Mouse (Mus musculus): ENCODE measurements around the gene Arid5b.

Arid5b gene

DNA sequence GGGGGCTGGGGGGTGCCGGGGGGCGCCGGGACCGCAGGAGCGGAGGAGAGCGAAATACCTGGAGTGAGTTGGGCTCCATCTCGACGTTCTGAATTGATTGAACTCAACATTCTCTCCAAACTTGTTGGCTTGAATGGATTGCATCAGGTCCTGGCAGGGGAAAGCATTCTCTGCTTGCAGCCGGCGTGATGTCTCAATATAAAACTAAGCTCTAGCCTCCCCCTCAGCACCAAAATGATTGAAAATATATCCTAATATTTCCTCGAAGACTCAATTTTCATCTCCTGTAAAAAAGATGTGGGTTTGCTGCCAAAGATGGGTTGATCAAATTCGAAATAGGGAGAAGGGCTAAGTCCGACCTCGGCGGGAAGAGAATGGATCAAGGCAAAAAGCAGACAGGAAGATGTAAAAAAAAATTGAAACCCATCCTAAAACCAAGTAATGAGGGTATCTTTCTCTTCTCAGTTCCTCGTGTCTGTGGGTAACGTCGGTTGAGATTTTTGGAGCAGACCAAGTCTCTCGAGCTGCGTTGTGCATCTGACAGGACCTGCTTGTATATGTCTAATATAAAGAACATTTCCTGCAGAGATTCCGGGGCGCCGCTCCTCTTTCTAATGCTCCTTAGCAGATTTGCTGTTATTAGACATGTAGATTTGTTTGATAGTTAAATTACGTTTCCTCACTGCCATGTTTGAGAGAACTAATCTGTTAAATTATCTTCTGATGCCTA lies at the start of gene Arid5b:
TSS of gene Arid5b (minus strand) at position 109 of the 730 bp plus-strand sequence.
- DNase-seq (ENCODE audit: low spot score in 2 of 2) = peak in 1 of 2 experiments; percentile 24

DNA sequence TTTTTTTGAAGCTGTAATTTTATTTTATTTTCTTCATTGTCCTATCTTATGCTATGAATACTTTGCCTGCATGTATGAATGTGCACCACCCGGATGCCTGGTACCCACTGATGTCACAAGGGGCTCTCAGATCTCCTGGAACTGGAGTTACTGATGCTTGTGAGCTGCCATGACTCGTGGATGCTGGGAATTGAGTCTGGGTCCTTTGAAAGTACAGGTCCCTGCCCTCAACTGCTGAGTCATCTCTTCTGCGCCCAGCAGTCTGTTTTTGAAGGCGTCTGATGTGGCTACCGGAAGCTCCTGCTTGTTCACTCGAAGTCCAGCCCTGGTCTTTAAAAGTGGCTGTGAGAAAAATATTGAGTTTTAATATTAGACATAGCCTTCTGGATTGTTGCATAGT lies 46.8 kb upstream of the Arid5b start:
- DNase-seq (ENCODE audit: low spot score in 2 of 2) = no peak

DNA sequence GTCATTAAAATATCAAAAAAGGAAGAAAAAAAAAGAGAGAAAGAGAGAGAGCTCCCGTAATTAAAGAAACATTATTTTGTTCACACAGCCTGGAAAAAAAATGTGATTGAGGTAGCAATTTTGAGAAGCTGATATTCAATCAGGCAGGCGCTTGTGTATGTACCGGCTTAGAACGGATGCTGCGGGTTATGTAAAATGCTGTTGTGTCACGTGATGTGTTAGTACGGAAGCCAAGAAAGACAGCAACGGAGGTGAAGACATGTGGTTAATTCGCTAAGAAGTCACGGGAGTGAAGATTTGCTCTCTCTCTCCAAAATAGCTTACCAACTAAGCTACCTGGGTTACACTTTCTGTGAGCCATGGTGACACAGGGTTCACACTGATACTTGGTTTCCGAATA lies 45.5 kb upstream of the Arid5b start:
- DNase-seq (ENCODE audit: low spot score in 2 of 2) = no peak

DNA sequence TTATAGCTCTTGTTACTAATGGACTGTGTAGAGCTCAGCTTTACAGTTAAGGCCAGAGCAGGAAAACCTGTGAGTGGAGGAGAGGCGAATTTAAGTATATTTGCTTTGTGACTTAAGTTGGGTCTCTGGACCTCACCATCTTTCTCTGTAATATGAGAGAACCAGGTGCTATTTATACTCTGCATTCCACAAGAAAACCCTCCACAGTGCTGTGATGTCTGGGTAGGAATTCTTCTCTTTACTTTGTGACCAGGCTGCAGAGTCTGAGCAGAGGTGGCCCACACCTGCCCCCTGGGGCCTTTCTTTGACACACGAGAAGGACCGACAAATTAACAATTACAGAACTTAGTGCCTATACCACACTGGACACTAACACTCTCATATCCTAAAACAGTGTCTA lies 44.6 kb upstream of the Arid5b start:
- DNase-seq (ENCODE audit: low spot score in 2 of 2) = no peak

DNA sequence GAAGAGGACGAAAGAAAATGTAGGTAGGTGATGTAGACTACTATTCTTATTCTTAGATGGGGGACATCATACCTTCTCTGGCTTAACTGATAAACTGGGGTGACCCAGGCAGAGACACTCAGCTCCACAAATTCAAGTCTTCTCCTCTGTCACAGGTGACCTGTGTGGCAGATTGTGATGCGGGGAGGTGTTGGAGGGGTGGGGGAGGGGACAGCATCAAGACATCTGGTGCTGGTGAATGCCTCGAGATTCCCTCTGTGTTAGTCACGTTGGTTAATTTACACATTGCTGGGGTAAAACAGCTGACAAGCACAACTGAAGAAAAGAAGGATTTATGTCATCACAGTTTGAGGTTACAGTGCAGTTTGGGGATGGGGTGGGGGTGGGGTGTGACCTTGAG lies 42.4 kb upstream of the Arid5b start:
- DNase-seq (ENCODE audit: low spot score in 2 of 2) = no peak

DNA sequence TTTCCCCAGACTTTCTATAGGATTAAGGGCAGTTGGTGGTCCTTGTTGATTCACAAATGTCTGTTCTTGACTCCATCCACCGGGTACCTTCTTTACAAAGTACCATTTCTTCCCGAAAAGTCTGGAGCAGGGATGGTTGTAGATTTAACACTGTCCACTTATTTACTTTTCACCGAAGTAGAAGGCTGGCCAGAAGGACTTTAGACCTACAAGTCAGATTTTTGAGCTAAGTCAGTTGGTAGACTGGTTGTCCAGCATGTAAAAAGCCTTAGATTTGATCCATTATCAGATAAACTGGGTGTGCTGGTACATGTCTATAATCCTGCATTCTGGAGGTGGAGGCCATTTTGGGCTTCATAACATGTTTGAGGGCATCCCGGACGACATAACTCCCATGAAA lies 42.0 kb upstream of the Arid5b start:
- no peak for DNase-seq (ENCODE audit: low spot score in 2 of 2)

DNA sequence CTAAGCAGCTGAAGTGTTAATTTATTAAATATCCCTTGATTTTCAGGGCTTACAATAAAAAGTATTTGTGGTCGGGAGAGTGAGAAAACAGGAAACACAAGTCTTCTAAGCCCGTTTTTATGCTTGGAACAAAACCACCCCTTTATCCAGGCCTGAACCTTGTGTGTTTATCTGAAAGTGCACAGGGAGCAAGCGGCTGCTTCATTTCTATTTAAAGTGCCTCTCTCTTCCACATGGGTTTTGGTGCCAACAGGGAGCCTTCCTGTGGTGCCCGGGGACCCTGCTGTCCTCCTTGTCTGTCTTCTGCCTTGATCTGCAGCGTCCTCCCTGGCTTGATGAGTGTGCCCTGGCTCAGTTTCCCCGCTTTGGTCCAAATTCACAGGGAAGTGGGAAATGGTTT lies 40.9 kb upstream of the Arid5b start:
- DNase-seq (ENCODE audit: low spot score in 2 of 2) = no peak

DNA sequence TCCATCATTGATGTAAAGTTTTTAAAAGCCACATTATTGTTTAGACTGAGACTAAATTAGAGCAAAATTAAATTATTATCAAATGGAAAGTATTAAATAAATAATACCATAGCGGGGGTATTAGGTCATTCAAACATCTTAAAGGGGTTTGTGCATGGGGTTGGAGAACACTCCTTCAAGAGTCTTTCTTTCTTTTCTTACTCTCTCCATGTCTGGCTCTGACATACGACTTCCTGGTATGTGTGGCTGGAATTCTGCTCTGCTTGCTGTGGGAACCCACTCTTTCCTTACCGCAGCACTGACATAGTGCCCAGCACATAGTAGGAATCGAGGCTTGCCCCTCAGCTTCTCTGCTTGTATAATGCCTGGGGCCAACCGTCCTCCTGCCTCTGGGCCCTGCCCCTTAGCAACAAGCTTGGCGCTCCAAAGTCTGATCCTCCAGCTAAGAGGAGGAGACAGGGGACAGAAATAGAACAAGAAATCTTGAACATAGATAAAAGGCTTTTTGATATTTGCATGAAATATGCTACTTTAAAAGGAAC lies 40.0 kb upstream of the Arid5b start:
- DNase-seq (ENCODE audit: low spot score in 2 of 2) = no peak

DNA sequence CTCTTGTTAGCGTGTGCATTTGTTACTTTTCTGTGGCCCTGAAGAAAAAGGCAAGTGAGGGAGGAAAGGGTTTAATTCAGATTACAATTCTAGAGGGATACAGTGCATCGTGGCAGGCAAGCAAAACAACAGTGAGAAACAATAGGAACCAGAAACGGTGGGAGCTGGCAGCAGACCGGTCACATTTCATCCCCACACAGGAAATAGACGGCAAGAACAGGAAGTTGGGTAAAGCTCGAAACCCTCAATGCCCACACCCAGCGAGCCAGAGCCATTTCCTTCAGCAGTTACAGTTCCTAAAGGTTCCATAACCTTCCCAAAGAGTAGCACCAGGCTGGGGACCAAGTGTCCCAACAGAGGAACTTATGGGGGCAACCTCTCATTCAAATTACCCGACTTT lies 34.2 kb upstream of the Arid5b start:
- no peak for DNase-seq (ENCODE audit: low spot score in 2 of 2)

DNA sequence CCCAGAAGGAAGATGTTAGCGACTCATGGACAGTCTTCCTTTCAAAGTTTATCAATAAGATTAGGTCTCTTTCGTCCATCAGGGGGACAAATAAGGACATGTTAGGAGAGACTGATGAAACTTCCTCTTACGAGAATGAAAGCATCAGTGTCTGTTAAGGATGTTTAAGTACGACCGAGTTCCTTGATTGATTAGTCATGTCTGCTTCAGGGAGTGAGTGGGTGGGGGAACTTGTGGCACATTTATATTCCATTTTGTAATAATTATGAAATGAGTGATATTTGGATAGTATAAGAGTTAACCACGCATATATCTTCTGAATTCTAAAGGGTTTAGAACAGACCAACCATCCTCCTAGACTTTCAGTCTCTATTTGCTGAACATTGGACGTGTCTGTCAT lies 22.5 kb upstream of the Arid5b start:
- no peak for DNase-seq (ENCODE audit: low spot score in 2 of 2)

DNA sequence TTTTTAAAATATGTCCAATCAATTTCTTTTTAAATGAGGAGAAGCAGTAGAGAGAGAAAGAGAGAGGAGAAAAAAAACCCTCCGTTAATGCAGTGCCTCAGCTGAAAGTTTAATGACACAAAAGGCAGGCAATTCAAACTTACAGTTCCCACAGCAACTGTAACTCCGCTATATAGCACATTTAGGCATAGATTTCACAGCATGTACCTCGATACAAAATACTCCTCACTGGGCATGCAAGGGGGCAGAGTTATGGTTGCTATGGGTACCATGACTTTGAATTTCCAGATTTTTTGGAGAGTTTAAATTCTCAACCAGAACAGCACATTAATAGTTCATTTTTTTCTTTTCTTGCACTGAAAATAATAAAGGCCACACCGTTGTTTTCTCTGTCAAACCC lies 10.9 kb upstream of the Arid5b start:
- no peak for DNase-seq (ENCODE audit: low spot score in 2 of 2)

DNA sequence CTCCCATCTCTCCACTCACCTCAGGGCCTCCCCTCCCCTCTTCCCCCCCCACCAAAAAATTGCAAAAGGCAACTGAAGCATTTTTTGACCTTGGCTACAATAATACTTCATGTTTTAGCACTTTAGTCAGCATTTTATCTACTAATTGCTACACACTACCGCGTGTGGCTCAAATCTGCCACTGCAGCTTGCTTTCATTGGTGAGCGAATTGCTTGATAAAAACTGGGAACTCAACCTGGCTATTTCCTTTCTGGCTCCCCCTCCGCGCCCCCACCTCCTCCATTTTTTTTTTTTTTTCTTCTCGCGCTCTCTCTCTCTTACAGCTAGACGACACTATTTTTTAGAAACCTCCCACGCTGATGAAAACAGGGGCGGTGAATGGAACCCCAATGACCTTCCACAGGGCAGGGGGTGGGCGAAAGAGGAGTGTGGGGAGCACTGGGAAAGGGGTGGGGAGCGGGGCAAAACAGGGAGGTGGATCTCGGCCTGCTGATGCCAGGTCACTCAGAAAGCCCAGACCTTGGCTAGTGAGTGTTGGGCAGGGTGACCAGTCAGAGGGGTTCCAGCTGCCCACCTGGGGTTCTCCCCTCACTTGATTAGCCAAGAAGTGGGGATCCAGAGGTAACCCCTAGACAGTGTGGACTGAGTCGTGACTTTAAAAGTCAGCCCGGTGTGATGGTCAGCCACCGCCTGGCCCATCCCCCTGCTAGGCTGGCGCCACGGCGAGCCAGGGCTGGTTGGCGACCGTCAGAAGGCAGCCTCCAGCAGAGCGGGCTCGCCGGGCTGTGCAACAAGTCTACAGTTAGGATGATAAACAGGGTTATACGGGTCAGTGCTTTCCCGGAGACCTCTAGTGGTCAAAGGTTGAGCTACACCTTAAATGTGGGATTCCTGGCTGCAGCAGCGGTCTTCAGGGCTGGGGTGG lies 4.2 kb upstream of the Arid5b start:
- DNase-seq (ENCODE audit: low spot score in 2 of 2) = peak; percentile 32 to 63

DNA sequence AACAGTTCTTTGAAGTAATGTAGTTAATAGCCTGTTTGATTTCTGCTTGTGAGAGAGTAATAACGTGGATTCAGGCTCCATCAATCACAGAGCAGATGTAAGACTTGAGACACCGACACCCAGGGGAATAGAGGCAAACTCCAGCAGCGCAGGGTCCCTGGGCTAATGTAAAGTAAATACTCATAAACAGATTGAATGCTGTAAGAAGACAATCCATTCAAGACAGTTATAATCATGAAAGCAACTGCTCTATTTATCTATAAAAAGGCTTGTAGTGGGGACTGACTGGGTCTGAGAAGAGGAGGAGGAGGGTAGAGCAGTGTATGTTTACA lies 3.2 kb upstream of the Arid5b start:
- DNase-seq (ENCODE audit: low spot score in 2 of 2) = no peak

DNA sequence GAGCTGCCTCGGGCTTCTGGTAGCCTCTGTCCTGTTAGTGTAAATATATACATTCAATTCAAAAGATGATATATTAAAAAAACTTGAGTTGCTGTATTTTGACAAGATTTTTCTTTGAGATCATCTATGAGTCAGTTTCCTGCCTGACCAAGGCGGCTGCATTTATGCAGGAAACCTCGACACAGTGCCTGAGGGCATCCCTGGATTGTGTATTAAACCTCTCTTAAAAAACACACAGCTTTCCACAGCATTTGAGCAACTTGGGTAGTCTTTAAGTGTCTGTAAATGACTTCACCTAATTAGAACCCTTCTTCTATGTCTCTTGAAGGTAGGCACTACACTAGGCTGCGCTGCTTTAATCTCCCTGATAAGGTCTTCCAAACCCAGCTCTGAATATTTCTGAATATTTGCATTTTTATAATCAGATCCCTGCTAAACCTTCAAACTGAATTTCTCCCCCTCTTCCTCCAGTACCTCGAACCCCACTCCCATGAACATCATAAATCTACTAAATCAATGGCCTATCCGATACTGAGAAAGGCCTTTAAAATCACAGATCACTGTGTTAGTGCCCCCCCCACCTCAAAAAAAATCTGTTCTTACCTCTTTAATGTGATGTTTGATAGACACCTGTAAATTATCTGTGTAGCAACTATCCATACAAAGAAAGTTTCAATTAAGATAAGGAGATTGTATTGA lies 2.7 kb upstream of the Arid5b start:
- DNase-seq (ENCODE audit: low spot score in 2 of 2) = no peak

DNA sequence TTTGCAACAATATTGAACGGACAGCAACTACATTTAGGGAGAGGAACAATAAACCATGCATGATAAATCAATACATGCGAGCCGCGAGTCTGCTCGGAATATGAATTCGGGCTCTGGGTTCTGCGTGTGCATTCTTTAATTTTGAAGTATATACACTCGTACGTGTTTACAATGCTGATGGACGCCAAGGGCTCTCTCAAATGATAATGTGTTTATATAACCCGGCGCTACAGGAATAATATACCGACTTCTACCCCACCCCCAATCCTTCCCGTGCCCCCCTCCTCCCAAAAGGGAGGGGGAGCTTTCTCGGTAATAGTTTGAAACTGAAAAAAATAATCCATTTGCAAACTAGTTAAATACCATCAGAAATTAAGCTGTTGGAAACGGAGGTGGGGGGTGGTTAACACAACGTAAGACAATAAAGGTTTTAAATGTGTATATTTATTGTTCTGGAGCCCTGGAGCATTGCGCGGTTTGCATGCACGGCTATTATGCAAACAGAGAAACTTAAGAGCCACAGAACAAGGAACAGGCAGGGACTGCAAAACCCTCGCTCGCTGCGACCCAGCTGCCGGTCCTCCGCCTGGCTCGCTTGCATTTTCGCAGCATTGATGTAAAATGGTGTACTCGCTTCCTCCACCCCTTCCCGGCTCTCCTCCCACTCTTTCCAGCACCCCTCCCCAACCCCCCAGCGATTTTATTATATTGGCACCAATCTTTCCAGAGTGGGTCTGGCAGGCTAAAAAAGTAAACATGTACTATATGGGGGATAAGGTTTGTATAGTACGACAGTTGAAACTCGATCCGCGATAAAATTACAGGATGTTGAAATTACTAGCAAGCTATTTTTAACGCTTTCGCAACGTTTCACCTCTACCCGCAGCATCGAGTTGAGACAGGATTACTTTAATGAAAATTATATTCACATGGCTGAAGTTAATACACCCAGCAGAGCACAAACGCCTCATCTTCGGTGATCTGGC lies 1.3 kb upstream of the Arid5b start:
- peak; percentile 37 to 58 for DNase-seq (ENCODE audit: low spot score in 2 of 2)

DNA sequence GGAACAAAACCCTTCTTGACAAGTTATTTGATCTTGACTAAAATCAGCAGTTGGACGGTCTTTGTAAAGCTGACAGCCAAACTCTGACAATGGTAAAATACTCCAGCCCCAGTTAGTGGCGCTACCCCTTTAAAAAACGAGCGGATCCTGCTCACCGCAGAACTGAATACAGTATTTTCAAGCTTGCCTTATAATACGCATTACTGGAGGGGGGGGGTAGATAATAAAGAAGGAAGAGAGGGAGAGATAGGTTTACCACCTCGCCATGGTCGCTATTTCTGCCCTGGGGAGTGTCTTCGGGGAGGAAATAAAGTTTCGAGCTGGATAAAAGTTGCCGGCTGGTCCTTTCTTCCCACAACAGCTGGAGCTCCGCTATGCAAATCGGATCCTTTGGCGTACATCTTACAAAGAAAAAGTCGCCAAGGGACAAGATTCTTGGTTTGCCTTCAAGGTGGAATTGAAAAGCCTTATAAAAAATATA lies 829 bp downstream of the Arid5b start:
- peak in 1 of 2 experiments; percentile 24 for DNase-seq (ENCODE audit: low spot score in 2 of 2)

DNA sequence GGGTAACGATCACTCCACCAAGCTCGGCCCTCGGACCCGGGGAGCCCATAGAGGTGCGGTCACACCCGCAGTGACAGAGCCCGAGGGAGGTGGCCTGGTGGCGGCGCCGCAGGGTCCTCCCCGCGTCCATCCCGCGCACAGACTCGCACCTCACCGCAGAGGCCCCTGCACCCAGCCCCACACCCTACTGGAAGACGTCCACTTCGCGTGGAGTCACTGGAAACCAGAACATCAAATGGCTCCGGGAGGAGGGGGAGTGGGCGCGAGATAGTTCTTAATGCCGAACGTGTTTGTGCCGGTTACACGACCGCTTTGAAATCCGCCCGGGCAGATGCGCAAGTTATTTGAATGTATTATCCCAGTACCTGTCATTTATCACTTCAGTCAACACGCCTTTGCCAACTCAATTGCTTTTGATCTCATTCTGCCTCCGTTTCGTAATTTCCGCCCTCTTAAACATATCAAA lies 1.5 kb downstream of the Arid5b start:
- peak; percentile 14 to 38 for DNase-seq (ENCODE audit: low spot score in 2 of 2)

DNA sequence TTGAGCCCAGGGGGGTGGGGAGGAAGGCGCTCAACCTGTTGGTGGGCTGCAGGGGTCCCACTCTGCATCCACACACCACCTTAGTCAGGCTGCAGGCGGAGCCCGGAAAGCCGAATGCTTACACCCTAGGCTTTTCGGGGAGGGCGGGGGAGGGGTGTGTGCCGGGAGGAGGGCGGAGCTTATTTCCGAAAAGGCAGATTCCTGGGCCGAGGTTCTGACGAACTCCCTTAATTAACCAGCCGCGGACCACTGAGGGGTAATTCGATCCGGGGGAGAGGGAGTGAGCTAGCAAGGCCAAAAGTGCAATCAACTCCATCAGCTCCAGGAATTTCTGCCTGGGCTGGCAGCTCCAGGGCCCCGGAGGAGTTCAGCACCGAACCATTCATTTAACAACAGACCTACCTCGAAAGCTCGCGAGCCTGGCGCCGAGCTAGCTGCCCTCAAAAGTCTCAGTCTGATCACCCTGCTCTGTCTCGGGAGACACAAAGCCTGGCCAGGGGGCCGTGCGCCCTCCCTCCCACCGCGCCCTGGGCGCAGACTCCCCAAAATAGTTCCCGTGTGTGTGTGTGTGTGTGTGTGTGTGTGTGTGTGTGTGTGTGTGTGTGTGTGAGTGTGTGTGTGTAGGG lies 2.1 kb downstream of the Arid5b start:
- peak; percentile 25 to 46 for DNase-seq (ENCODE audit: low spot score in 2 of 2)

DNA sequence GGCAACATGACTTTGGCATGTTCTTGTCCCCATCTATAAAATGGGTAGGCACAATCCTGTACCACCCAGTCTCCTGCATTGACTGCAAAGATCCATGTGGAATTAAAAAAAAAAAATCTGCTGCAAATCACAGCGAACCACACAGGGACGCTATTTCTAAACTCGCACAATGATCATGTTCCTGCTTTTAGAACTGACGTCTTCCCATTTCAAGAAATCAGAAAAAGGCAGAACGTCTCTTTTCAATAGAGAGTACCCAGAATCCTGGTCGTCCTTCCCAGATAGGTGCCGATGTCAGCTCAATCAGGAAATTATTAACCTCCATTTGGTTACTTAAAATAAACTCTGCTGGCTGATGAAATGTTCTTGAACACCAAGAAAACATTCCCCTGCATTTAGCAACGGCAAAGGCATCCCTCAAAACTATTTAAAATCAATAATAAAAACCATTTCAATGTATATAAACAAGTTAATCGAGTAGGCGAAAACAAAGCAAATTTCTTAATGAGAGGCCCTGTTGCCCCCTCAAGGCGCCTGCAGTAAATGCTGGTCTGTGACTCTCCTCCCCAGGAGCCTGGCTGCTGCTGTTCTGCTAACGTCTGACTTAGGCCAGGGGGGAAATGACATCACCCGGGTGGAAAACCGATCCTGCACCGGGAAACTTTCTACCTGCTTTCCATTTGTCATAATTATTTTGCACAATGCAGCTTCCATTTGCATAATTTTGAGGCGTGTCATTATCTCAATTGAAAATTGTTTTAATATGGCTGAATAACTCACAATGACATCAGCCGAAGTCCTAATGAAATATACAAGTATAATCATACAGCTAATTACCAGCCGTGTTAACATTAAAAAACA lies 3.4 kb downstream of the Arid5b start:
- DNase-seq (ENCODE audit: low spot score in 2 of 2) = no peak

Data from spleen, postnatal 14 days (tissue).